Mouse (Mus musculus) thymus, adult 2 months (tissue): Measurements from ENCODE around the gene Gm28043. TPM values are rescaled to one million over a fixed set of nuclear protein-coding genes. Genes with fewer than 3 reads are reported as not detected.
A peak's percentile ranks its signal among the peaks of the same experiment; 100 is the strongest.

ENCODE experiments used
- DNase-seq: peaks from one replicate; pipeline ENCODE4 v3.0.0; 2021
- H3K27ac ChIP-seq: fragments of 200-500 bp; 2 replicates; pipeline ENCODE4 v1.5.1; 2012; ENCODE audit warnings: low read length, control low read depth; ENCODE audit not compliant: control insufficient read depth, insufficient read depth
- H3K27me3 ChIP-seq: fragments of 200-500 bp; 2 replicates; pipeline ENCODE4 v1.6.1; 2012; ENCODE audit warnings: mild to moderate bottlenecking, low read length, moderate library complexity, mixed read lengths; ENCODE audit not compliant: control insufficient read depth, insufficient read depth
- H3K36me3 ChIP-seq: fragments of 200-500 bp; 2 replicates; pipeline ENCODE4 v1.6.1; 2012; ENCODE audit warnings: mild to moderate bottlenecking, low read length, moderate library complexity; ENCODE audit not compliant: control insufficient read depth, insufficient read depth
- H3K4me1 ChIP-seq: fragments of 200-500 bp; replicated peaks from 2 replicates; pipeline ENCODE4 v1.6.1; 2012; ENCODE audit warnings: low read length; ENCODE audit not compliant: control insufficient read depth, insufficient read depth
- H3K4me3 ChIP-seq: fragments of 200-500 bp; 2 replicates; pipeline ENCODE4 v1.5.1; 2012; ENCODE audit warnings: mild to moderate bottlenecking, low read length, control low read depth, moderate library complexity; ENCODE audit not compliant: control insufficient read depth, insufficient read depth
- CTCF ChIP-seq: fragments of 200-500 bp; IDR thresholded peaks from 2 replicates; pipeline ENCODE4 v1.5.1; 2012; ENCODE audit warnings: mild to moderate bottlenecking, control low read depth, low read length, moderate library complexity, borderline replicate concordance; ENCODE audit not compliant: control insufficient read depth, poor library complexity, insufficient read depth; ENCODE audit errors: extremely low read depth
- POLR2A ChIP-seq: fragments of 200-500 bp; IDR thresholded peaks from 2 replicates; pipeline ENCODE4 v1.6.1; 2012; ENCODE audit warnings: mild to moderate bottlenecking, low read length, control low read depth, moderate library complexity; ENCODE audit not compliant: control insufficient read depth, poor library complexity, insufficient read depth; ENCODE audit errors: extremely low read depth
- WGBS: fragments of 180-500 bp; shearing (Covaris S2); methylation state at CpG from one replicate; pipeline ENCODE4 v1.1.7; 2018; 5-methylcytosine and 5-hydroxymethylcytosine counted together
- polyA plus RNA-seq: library from polyadenylated mRNA; depleted of rRNA; stranded (reverse); fragments of >200 nt; gene quantifications from 2 replicates; pipeline ENCODE4 v1.2.3, GENCODE M21; 2012

Gm28043 gene
- polyA plus RNA-seq, 1 experiment: 2.2 TPM

- Histone ChIP-seq H3K27me3 (no peaks in the 10 kb centered on the region), H3K4me3 (no peak overlapping the region), H3K4me1 (no peaks in the 10 kb centered on the region), H3K36me3 (peaks cover 52% of the 10 kb centered on the region), H3K27ac (no peak overlapping the region)
- TF ChIP-seq POLR2A: no peak
- TF ChIP-seq CTCF: no peak
- no peak for DNase-seq
- WGBS: 94% methylated on average over 4 of the region's 4 CpGs
Measured at GRCm38 (mm10) chr17:29637377-29637776, 22.7 kb downstream of the Gm28043 start.

DNA sequence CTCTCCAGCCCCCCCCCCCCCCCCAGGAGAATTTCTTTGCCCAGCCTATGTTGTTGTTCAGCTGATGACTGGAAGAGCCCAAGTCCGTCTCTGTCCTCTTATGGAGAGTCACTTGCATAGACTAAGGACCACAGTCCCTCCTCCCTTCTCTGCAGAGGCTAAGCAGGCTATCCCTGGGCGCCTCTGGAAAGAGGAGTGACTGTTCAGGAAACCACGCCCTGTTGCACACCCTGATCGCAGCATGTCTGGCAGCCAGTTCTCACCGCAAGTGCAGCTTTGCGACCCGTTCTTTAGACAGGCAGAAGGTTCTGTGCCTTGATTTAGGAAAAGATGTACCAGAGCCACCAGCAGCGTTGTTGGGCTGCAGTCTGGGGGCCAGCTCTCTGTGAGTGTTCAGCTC, 23.2 kb downstream of the Gm28043 start:
- 91% methylated on average over 8 of the region's 8 CpGs for WGBS
- peak; percentile 9 for DNase-seq

DNA sequence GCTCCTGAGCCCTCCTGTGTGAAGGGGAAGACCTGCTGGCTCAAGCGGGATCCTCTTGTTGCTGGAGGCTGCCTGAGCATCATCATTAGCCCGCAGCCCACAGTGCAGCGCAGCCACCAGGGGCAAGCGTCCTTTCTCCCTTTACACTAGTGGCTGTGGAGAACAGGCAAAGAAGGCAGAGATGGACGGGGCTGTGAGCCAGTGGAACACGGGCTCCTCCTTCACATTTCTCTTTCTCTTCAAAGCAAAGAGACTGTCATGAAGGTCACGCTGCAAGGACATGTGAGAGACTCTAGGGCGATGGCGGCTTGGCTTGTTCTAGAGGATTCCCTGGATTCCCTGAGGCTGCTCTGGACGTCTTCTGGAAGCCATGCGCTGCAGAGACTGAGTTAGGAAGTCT, 26.3 kb downstream of the Gm28043 start:
- no peak overlapping the region for H3K27ac ChIP-seq
- no peak for DNase-seq
- no peak overlapping the region for H3K4me3 ChIP-seq
- WGBS: 98% methylated on average over 11 of the region's 11 CpGs
- no peaks in the 10 kb centered on the region for H3K27me3 ChIP-seq
- H3K4me1 ChIP-seq: no peaks in the 10 kb centered on the region
- no peak for TF ChIP-seq CTCF
- TF ChIP-seq POLR2A: no peak
- H3K36me3 ChIP-seq: peaks cover 33% of the 10 kb centered on the region

More for the DNA sequence above, 23.2 kb downstream of the Gm28043 start:
- Histone ChIP-seq H3K27me3 (no peaks in the 10 kb centered on the region), H3K36me3 (peaks cover 46% of the 10 kb centered on the region), H3K4me1 (no peaks in the 10 kb centered on the region), H3K4me3 (no peak overlapping the region), H3K27ac (no peak overlapping the region)
- no peak for TF ChIP-seq POLR2A
- no peak for TF ChIP-seq CTCF

GRCm38 (mm10) chr17:29642219-29642618, 27.5 kb downstream of the Gm28043 start:
- 100% methylated on average over 3 of the region's 3 CpGs for WGBS
- H3K4me1 ChIP-seq: no peaks in the 10 kb centered on the region
- H3K36me3 ChIP-seq: peaks cover 24% of the 10 kb centered on the region; the same call in 1 of the 2 replicates
- TF ChIP-seq POLR2A: no peak
- no peak for TF ChIP-seq CTCF
- no peak overlapping the region for H3K4me3 ChIP-seq
- no peak overlapping the region for H3K27ac ChIP-seq
- DNase-seq: no peak
- no peaks in the 10 kb centered on the region for H3K27me3 ChIP-seq

GRCm38 (mm10) chr17:29658249-29658648, 43.6 kb downstream of the Gm28043 start:
- Histone ChIP-seq H3K4me3 (no peak overlapping the region), H3K36me3 (no peaks in the 10 kb centered on the region), H3K27ac (no peak overlapping the region), H3K27me3 (no peaks in the 10 kb centered on the region), H3K4me1 (peaks cover 6% of the 10 kb centered on the region; the same call in 1 of the 2 replicates)
- 96% methylated on average over 2 of the region's 2 CpGs for WGBS
- TF ChIP-seq CTCF: no peak
- TF ChIP-seq POLR2A: no peak
- DNase-seq: no peak

DNA sequence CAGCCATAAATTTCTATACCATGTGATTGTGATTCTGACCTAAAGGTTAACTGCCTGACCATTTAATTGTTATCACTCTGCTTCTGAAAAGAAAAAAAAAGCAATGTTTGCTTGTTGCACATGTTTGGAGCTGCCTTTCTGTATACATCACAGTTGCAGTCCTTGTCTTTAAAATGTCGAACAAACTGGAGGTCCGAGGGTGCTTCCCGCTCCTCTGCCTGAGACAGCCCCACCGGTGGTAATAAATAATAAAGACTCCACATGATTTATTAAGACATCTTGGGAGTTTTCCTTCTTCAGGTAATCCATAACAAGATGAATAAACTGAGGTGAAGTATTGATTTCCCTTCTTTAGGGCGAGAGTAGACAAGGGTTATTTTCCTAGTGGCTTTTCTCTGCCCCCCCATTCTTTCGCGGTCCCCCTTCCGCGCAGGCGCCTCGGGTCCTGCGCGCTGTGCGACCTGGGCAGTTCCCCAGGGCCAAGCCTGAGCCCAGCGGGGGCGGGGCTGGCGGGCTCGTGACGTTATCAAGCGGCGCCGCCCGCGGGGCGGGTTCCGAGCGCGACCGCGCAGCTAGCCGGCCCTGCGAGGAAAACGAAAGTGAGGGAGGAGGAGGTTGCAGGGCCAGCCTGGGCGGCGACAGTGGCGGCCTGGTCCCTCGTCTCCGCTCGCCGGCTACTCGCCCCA, 45.5 kb downstream of the Gm28043 start, which contains the start of gene Cmtr1:
Gene Cmtr1 (plus strand): TSS at position 520 of the 686 bp plus-strand sequence.
- peak; percentile 95 for DNase-seq
- H3K27me3 ChIP-seq: no peaks in the 10 kb centered on the region
- H3K4me3 ChIP-seq: peak within 1 kb of the TSS; percentile 81
- H3K36me3 ChIP-seq: 0 out of 2 replicates have a peak, but pooled peaks cover 3% of the 10 kb centered on the region
- H3K27ac ChIP-seq: peak within 1 kb of the TSS; percentile 72
- peak; percentile 43; the same call in 1 of the 2 replicates for TF ChIP-seq POLR2A
- peak; percentile 44; the same call in 1 of the 2 replicates for TF ChIP-seq CTCF
- H3K4me1 ChIP-seq: peaks cover 6% of the 10 kb centered on the region; the same call in 1 of the 2 replicates
- WGBS: under 1% methylated on average over 41 of the region's 41 CpGs

DNA sequence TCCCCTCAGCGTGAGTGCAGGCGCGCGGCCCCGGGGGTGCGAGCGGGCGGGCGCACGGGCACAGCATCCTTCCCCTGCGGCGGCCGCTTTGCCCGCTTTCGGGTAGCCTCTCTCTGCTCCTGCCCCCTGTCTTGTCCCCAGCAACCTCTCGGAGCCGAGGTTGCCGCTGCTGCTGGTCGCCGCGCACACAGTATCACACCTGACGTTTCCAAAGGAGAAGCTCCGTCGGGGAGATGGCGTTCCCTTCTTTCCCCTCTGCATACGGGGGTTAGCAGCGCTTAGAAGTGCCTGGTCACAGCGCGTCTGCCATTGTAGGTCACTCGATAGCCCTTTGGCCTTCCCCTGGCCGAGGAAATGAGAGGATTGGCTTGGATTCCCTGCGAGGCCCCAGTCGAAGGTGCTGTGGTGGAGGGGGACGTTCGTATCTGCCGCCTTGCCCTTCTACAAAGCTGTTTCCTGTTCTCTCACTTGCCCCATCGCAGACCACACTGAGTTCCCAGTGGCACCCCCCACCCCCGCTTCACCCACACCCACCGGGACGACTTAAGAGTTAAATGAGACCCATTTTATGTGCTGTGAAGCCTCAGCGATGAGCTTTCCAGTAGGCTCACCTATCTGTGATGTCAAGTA, 46.2 kb downstream of the Gm28043 start:
- no peak for TF ChIP-seq POLR2A
- TF ChIP-seq CTCF: no peak
- peaks cover 6% of the 10 kb centered on the region; the same call in 1 of the 2 replicates for H3K4me1 ChIP-seq
- H3K36me3 ChIP-seq: 0 out of 2 replicates have a peak, but pooled peaks cover 3% of the 10 kb centered on the region
- peak overlapping the region; percentile 72 for H3K27ac ChIP-seq
- WGBS: under 1% methylated on average over 41 of the region's 41 CpGs
- peak overlapping the region; percentile 81 for H3K4me3 ChIP-seq
- H3K27me3 ChIP-seq: no peaks in the 10 kb centered on the region
- peak; percentile 48 for DNase-seq
